ENCODE assay signal across 16 mouse cellular contexts in the genomic region with DNA sequence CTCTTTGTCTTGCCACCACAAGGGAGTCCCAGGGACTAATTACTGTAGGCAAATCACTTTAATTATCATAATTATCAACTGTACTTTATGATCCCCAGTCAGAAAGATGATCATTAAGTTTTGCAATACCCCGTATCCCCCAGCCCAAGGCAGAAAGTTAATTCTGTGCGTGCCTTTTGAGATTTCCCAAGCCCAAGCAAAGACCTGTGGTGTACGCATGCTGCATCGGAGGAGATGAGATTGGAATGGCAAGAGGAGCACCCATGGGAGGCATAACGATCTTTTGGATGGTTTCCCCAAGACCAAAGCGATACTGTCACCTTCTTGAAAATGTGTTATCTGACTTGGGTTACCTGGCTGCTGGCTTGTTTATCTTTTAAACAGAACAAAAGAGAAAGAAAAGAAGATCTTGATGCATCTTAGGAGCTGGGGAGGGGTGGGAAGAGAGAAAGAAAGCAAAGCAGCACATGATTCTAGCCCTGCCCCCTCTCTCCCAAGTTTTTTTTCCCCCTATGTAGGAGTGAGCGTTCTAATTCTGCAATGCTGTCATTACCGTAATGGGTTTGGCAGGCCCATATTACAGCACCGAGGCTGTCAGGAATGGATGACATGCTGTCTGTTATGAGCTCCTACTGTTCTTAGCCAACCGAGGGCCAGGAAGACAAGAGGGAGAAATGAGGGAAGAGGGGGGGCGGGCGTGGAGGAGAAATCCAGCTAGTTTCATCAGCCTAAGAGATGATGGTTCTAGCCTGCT.
DNase-seq lines count a peak whose midpoint lies in the region; ATAC-seq lines count a peak whose summit lies in the region.
"Had no signal": no experiment of that assay in that cellular context is flagged by ENCODE, and none has a peak within 500 bp of the region (broad histone marks: within the 10 kb centered on the region; RNA-seq: fewer than 3 reads in every experiment).

No protein-coding gene starts in this region.

- WGBS in hindbrain, embryonic 15.5 days = 58% methylated on average over 12 of the region's 12 CpGs
- WGBS in hindbrain, embryonic 10.5 days = 85% methylated on average over 12 of the region's 12 CpGs
- WGBS in midbrain, embryonic 13.5 days = 83% methylated on average over 12 of the region's 12 CpGs
- 80% methylated on average over 12 of the region's 12 CpGs for WGBS in midbrain, embryonic 14.5 days
- 75% methylated on average over 12 of the region's 12 CpGs for WGBS in forebrain, embryonic 14.5 days
- WGBS in neural tube, embryonic 13.5 days = 61% methylated on average over 12 of the region's 12 CpGs

- H3K27ac ChIP-seq in hindbrain, embryonic 15.5 days (replicated peaks) = peak overlapping the region; percentile 17; the same call in 1 of the 2 replicates
- no peak overlapping the region for H3K27ac ChIP-seq in hindbrain, embryonic 10.5 days
- H3K27ac ChIP-seq in midbrain, embryonic 13.5 days = peak overlapping the region; percentile 20; the same call in 1 of the 2 replicates
- H3K27ac ChIP-seq in midbrain, embryonic 14.5 days (replicated peaks; ENCODE audit: low read depth, low read length) = no peak overlapping the region
- no peak overlapping the region for H3K27ac ChIP-seq in forebrain, embryonic 14.5 days (ENCODE audit: low read depth, low read length)
- H3K27ac ChIP-seq in neural tube, embryonic 13.5 days (replicated peaks) = peak overlapping the region; percentile 42
- H3K27ac ChIP-seq: heart, adult 2 months; limb, embryonic 12.5 days; liver, embryonic 13.5 days; stomach, postnatal 0 days had no signal

- no peak for DNase-seq in hindbrain, embryonic 10.5 days (ENCODE audit: low spot score)
- DNase-seq in midbrain, embryonic 14.5 days = no peak
- DNase-seq in forebrain, embryonic 14.5 days (ENCODE audit: low spot score) = peak; percentile 69
- DNase-seq: cerebellum, adult 11 months; cerebellum, postnatal 14 days; gastrocnemius, postnatal 14 days; heart, adult 2 months; kidney, adult 9 months; liver, embryonic 13.5 days; right cerebral cortex, postnatal 14 days had no signal

- no peaks in the 10 kb centered on the region for H3K36me3 ChIP-seq in hindbrain, embryonic 15.5 days
- no peaks in the 10 kb centered on the region for H3K36me3 ChIP-seq in hindbrain, embryonic 10.5 days
- H3K36me3 ChIP-seq in midbrain, embryonic 13.5 days = no peaks in the 10 kb centered on the region
- H3K36me3 ChIP-seq in midbrain, embryonic 14.5 days (ENCODE audit: control insufficient read depth, insufficient read depth, low read length) = no peaks in the 10 kb centered on the region
- no peaks in the 10 kb centered on the region for H3K36me3 ChIP-seq in forebrain, embryonic 14.5 days (ENCODE audit: control insufficient read depth, insufficient read depth, low read length)
- H3K36me3 ChIP-seq in neural tube, embryonic 13.5 days = no peaks in the 10 kb centered on the region
- H3K36me3 ChIP-seq: limb, embryonic 12.5 days; liver, embryonic 13.5 days had no signal

- ATAC-seq in hindbrain, embryonic 15.5 days (ENCODE audit: low FRiP score, low read depth) = peak; percentile 54
- peak; percentile 65; the same call in 1 of the 2 replicates for ATAC-seq in midbrain, embryonic 13.5 days
- ATAC-seq in midbrain, embryonic 14.5 days (ENCODE audit: low FRiP score, low TSS enrichment) = no peak
- peak; percentile 72 for ATAC-seq in forebrain, embryonic 14.5 days
- ATAC-seq in neural tube, embryonic 13.5 days (ENCODE audit: low read depth) = peak; percentile 68; the same call in 1 of the 2 replicates
- ATAC-seq in inflammation-experienced regulatory T-cells, adult 6 months = no peak

- H3K9ac ChIP-seq in hindbrain, embryonic 15.5 days = no peak overlapping the region
- H3K9ac ChIP-seq in midbrain, embryonic 13.5 days (replicated peaks) = no peak overlapping the region
- no peak overlapping the region for H3K9ac ChIP-seq in midbrain, embryonic 14.5 days (replicated peaks; ENCODE audit: low read length)
- no peak overlapping the region for H3K9ac ChIP-seq in forebrain, embryonic 14.5 days (ENCODE audit: low read length)
- H3K9ac ChIP-seq in neural tube, embryonic 13.5 days = no peak overlapping the region
- H3K9ac ChIP-seq: limb, embryonic 12.5 days; liver, embryonic 13.5 days had no signal

- H3K4me3 ChIP-seq in hindbrain, embryonic 15.5 days = no peak overlapping the region
- no peak overlapping the region for H3K4me3 ChIP-seq in hindbrain, embryonic 10.5 days
- no peak overlapping the region for H3K4me3 ChIP-seq in midbrain, embryonic 13.5 days (replicated peaks)
- no peak overlapping the region for H3K4me3 ChIP-seq in midbrain, embryonic 14.5 days (replicated peaks; ENCODE audit: low read depth, low read length)
- no peak overlapping the region for H3K4me3 ChIP-seq in forebrain, embryonic 14.5 days (ENCODE audit: low read depth, low read length)
- no peak overlapping the region for H3K4me3 ChIP-seq in neural tube, embryonic 13.5 days
- H3K4me3 ChIP-seq: heart, adult 2 months; limb, embryonic 12.5 days; liver, embryonic 13.5 days had no signal

- peaks cover 28% of the 10 kb centered on the region for H3K4me1 ChIP-seq in hindbrain, embryonic 15.5 days (replicated peaks)
- H3K4me1 ChIP-seq in hindbrain, embryonic 10.5 days (replicated peaks) = peaks cover 31% of the 10 kb centered on the region
- peaks cover 15% of the 10 kb centered on the region for H3K4me1 ChIP-seq in midbrain, embryonic 13.5 days (replicated peaks)
- H3K4me1 ChIP-seq in midbrain, embryonic 14.5 days (ENCODE audit: control insufficient read depth, insufficient read depth, low read length) = peaks cover 7% of the 10 kb centered on the region; the same call in 1 of the 2 replicates
- H3K4me1 ChIP-seq in forebrain, embryonic 14.5 days (ENCODE audit: control insufficient read depth, insufficient read depth, low read length) = peaks cover 5% of the 10 kb centered on the region; the same call in 1 of the 2 replicates
- H3K4me1 ChIP-seq in neural tube, embryonic 13.5 days (replicated peaks) = peaks cover 31% of the 10 kb centered on the region
- H3K4me1 ChIP-seq: liver, embryonic 13.5 days had no signal

- H3K27me3 ChIP-seq in hindbrain, embryonic 15.5 days = no peaks in the 10 kb centered on the region
- H3K27me3 ChIP-seq in hindbrain, embryonic 10.5 days (ENCODE audit: insufficient read depth, poor library complexity, severe bottlenecking) = no peaks in the 10 kb centered on the region
- no peaks in the 10 kb centered on the region for H3K27me3 ChIP-seq in midbrain, embryonic 13.5 days
- no peaks in the 10 kb centered on the region for H3K27me3 ChIP-seq in midbrain, embryonic 14.5 days (ENCODE audit: control insufficient read depth, insufficient read depth, low read length)
- no peaks in the 10 kb centered on the region for H3K27me3 ChIP-seq in forebrain, embryonic 14.5 days (replicated peaks; ENCODE audit: control insufficient read depth, insufficient read depth, low read length)
- H3K27me3 ChIP-seq in neural tube, embryonic 13.5 days = no peaks in the 10 kb centered on the region
- H3K27me3 ChIP-seq: limb, embryonic 12.5 days; liver, embryonic 13.5 days had no signal

- H3K4me2 ChIP-seq in hindbrain, embryonic 15.5 days = no peak overlapping the region
- H3K4me2 ChIP-seq in midbrain, embryonic 13.5 days (replicated peaks) = no peak overlapping the region
- no peak overlapping the region for H3K4me2 ChIP-seq in midbrain, embryonic 14.5 days (ENCODE audit: low read length)
- no peak overlapping the region for H3K4me2 ChIP-seq in forebrain, embryonic 14.5 days (ENCODE audit: low read length)
- H3K4me2 ChIP-seq in neural tube, embryonic 13.5 days = no peak overlapping the region
- H3K4me2 ChIP-seq: limb, embryonic 12.5 days; liver, embryonic 13.5 days had no signal

- H3K9me3 ChIP-seq in hindbrain, embryonic 15.5 days = no peaks in the 10 kb centered on the region
- H3K9me3 ChIP-seq in hindbrain, embryonic 10.5 days = no peaks in the 10 kb centered on the region
- no peaks in the 10 kb centered on the region for H3K9me3 ChIP-seq in midbrain, embryonic 13.5 days
- no peaks in the 10 kb centered on the region for H3K9me3 ChIP-seq in midbrain, embryonic 14.5 days (ENCODE audit: control insufficient read depth, low read length)
- no peaks in the 10 kb centered on the region for H3K9me3 ChIP-seq in forebrain, embryonic 14.5 days (replicated peaks; ENCODE audit: control insufficient read depth, low read length)
- no peaks in the 10 kb centered on the region for H3K9me3 ChIP-seq in neural tube, embryonic 13.5 days
- H3K9me3 ChIP-seq: limb, embryonic 12.5 days; liver, embryonic 13.5 days had no signal

Comparison
In these comparisons a context has a peak if more than half of its experiments do, and no peak if none do; other contexts are left out.
1. ATAC-seq: peak in hindbrain, embryonic 15.5 days (single experiment), midbrain, embryonic 13.5 days (single experiment), forebrain, embryonic 14.5 days (single experiment) and neural tube, embryonic 13.5 days (single experiment); none in midbrain, embryonic 14.5 days (single experiment) and inflammation-experienced regulatory T-cells, adult 6 months (single experiment).
2. H3K27ac ChIP-seq: peak in hindbrain, embryonic 15.5 days (single experiment), midbrain, embryonic 13.5 days (single experiment) and neural tube, embryonic 13.5 days (single experiment); none in hindbrain, embryonic 10.5 days (single experiment), midbrain, embryonic 14.5 days (single experiment) and forebrain, embryonic 14.5 days (single experiment).